Mouse (Mus musculus) heart, adult 2 months (tissue): ENCODE data around the gene Fam221b. TPM values are rescaled to one million over a fixed set of nuclear protein-coding genes. Genes with fewer than 3 reads are reported as not detected.

Experiments
- DNase-seq, 2 experiments: peaks; one replicate each; pipeline ENCODE4 v3.0.0; 2021
- H3K27ac ChIP-seq: fragments of 200-600 bp; 2 replicates; pipeline ENCODE4 v1.8.1; 2022
- H3K27me3 ChIP-seq: fragments of 200-500 bp; 2 replicates; pipeline ENCODE4 v1.6.1; 2012; ENCODE audit warnings: mild to moderate bottlenecking, low read length, inconsistent platforms, mixed read lengths; ENCODE audit not compliant: control insufficient read depth, insufficient read depth
- H3K36me3 ChIP-seq: fragments of 200-500 bp; 2 replicates; pipeline ENCODE4 v1.6.1; 2012; ENCODE audit warnings: low read length, inconsistent platforms; ENCODE audit not compliant: control insufficient read depth, insufficient read depth
- H3K4me1 ChIP-seq: fragments of 200-500 bp; 2 replicates; pipeline ENCODE4 v1.6.1; 2011; ENCODE audit warnings: low read length; ENCODE audit not compliant: control insufficient read depth, insufficient read depth
- H3K4me3 ChIP-seq: fragments of 200-600 bp; 2 replicates; pipeline ENCODE4 v1.8.1; 2022
- H3K79me2 ChIP-seq: fragments of 200-500 bp; replicated peaks from 2 replicates; pipeline ENCODE4 v1.6.1; 2012; ENCODE audit warnings: mild to moderate bottlenecking, inconsistent platforms, low read length, moderate library complexity, mixed read lengths; ENCODE audit not compliant: control insufficient read depth, insufficient read depth
- H3K9ac ChIP-seq: fragments of 200-500 bp; 2 replicates; pipeline ENCODE4 v1.6.1; 2012; ENCODE audit warnings: low read depth, mild to moderate bottlenecking, control low read depth, inconsistent platforms, low read length, mixed read lengths
- CTCF ChIP-seq: fragments of 200-600 bp; IDR thresholded peaks from 2 replicates; pipeline ENCODE4 v1.8.1; 2022; ENCODE audit warnings: antibody characterized with exemption, mild to moderate bottlenecking, moderate library complexity
- EP300 ChIP-seq: fragments of 200-500 bp; IDR thresholded peaks from 2 replicates; pipeline ENCODE4 v1.6.1; 2011; ENCODE audit warnings: low read depth, low read length, control low read depth; ENCODE audit not compliant: insufficient read depth
- POLR2A ChIP-seq: fragments of 200-500 bp; IDR thresholded peaks from 2 replicates; pipeline ENCODE4 v1.6.1; 2011; ENCODE audit warnings: mild to moderate bottlenecking, low read depth, low read length, control low read depth; ENCODE audit not compliant: insufficient read depth
- WGBS: fragments of 180-500 bp; shearing (Covaris S2); methylation state at CpG from one replicate; pipeline ENCODE4 v1.1.7; 2018; 5-methylcytosine and 5-hydroxymethylcytosine counted together
- intact Hi-C: fragments of 180-260 bp; cut with DNase I; formaldehyde crosslinking; loops from one replicate; pipeline ENCODE4 v1.15.1; 2025
- microRNA-seq, 2 experiments: library from miRNA; unstranded; fragments of <30 nt; microRNA quantifications; one replicate each; pipeline ENCODE4 v1.2.0; 2021
- polyA plus RNA-seq: library from polyadenylated mRNA; depleted of rRNA; stranded (reverse); fragments of >200 nt; gene quantifications from 2 replicates; pipeline ENCODE4 v1.2.3, GENCODE M21; 2012; rRNA removed
- total RNA-seq, 2 experiments: library from RNA; stranded (reverse); gene quantifications; 2 replicates each; pipeline ENCODE4 v1.2.3; 2021

Gene Fam221b
- total and polyA plus RNA-seq, 3 experiments, result 0.16 to 0.43 (median 0.35) TPM

DNA sequence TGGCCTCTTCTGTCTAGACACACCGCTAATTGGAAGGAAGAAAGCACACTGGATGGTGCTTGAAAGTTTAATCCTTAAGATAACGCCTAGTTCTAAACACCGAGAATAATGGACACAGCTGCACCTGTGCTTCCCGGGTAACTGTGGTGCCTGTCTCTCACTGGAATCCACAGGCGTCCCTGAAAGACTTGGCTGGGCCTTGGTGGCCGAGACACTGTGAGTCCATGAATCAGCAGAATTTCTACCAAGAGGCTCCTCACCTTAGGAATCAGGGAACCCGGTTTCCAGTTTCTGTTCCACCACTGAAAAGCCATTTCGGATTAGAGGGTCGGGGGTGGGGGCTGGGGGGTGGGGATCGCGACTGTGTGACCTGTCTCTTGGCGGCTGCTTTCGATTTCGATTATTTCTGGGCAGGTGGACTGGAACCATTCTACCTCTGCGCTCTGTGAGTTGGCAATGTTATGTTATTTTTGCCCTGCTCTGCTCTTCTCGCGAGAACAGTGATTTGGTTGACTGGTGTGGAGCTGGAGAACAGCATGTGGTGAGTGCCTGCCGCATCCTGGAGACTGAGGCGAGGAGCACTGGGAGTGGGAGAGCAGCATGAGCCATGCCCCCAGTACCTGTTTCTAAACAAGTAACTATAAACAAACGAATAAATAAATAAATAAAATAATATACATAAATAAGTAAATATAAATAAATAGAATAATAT, 39.7 kb downstream of the Fam221b start:
- no peak for DNase-seq
- Histone ChIP-seq H3K9ac (no peak overlapping the region), H3K4me1 (peaks cover 13% of the 10 kb centered on the region), H3K27ac (no peak overlapping the region), H3K79me2 (peaks cover 5% of the 10 kb centered on the region; the same call in 1 of the 2 replicates), H3K4me3 (no peak overlapping the region), H3K36me3 (peaks cover 3% of the 10 kb centered on the region; the same call in 1 of the 2 replicates), H3K27me3 (no peaks in the 10 kb centered on the region)
- 53% methylated on average over 20 of the region's 20 CpGs for WGBS
- no peak for TF ChIP-seq CTCF
- TF ChIP-seq POLR2A, result no peak
- intact Hi-C loops, result no loop called here

- no peak overlapping the region for H3K9ac ChIP-seq
- H3K4me1 ChIP-seq, result no peaks in the 10 kb centered on the region
- no peak for TF ChIP-seq EP300
- no peak for TF ChIP-seq POLR2A
- no peak for TF ChIP-seq CTCF
- H3K27me3 ChIP-seq, result no peaks in the 10 kb centered on the region
- no peak for DNase-seq
- no peaks in the 10 kb centered on the region for H3K36me3 ChIP-seq
- H3K4me3 ChIP-seq, result no peak overlapping the region
- intact Hi-C loops, result no loop called here
- 63% methylated on average over 4 of the region's 4 CpGs for WGBS
- no peaks in the 10 kb centered on the region for H3K79me2 ChIP-seq
- no peak overlapping the region for H3K27ac ChIP-seq
Observed at GRCm38 (mm10) chr4:43620146-43620778, 48.7 kb downstream of the Fam221b start.

- no peaks in the 10 kb centered on the region for H3K36me3 ChIP-seq
- no peaks in the 10 kb centered on the region; the same call in 1 of the 2 replicates for H3K4me1 ChIP-seq
- H3K27ac ChIP-seq, result peak overlapping the region; percentile 10
- 59% methylated on average over 3 of the region's 3 CpGs for WGBS
- no peak overlapping the region for H3K4me3 ChIP-seq
- intact Hi-C loops, result no loop called here
- H3K9ac ChIP-seq, result no peak overlapping the region
- TF ChIP-seq EP300 (no peak), POLR2A (no peak), CTCF (no peak)
- H3K79me2 ChIP-seq, result no peaks in the 10 kb centered on the region
- no peaks in the 10 kb centered on the region for H3K27me3 ChIP-seq
- DNase-seq, result no peak
Observed at GRCm38 (mm10) chr4:43613060-43613730, 55.8 kb downstream of the Fam221b start.

DNA sequence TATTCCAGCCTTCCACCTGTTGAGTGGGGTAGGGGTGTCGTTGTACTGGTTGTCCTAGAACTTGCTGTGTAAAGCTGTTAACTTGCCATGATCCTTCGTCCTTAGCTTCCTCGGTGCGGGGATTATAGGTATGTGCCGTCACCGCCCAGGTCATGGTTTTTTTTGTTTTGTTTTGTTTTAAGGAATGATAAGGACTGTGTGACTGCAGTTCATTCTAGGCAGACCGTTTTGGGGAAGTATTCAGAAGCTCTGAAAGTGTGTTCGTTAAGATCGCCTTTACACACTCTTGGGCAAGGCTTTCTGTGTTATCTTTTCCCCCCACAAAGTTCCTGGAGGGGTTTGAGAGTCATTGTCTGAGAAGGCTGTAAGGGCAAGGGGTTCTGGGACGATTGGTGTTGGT, 56.4 kb downstream of the Fam221b start:
- Histone ChIP-seq H3K79me2 (no peaks in the 10 kb centered on the region), H3K27ac (no peak overlapping the region), H3K4me3 (no peak overlapping the region), H3K4me1 (no peaks in the 10 kb centered on the region; the same call in 1 of the 2 replicates), H3K9ac (no peak overlapping the region), H3K36me3 (no peaks in the 10 kb centered on the region), H3K27me3 (no peaks in the 10 kb centered on the region)
- no peak for TF ChIP-seq POLR2A
- TF ChIP-seq CTCF, result no peak
- TF ChIP-seq EP300, result no peak
- intact Hi-C loops, result no loop called here
- DNase-seq, result no peak
- WGBS, result 44% methylated on average over 10 of the region's 10 CpGs

Small RNA genes within 50 kb of the gene (microRNA-seq; reads per million reads assigned to microRNA genes)
- 0 to 0.56 reads per million in 2 experiments for gene Gm25262

Other genes starting within 250 kb of the Fam221b start
- gene Fam166b, start 240.0 kb downstream of the Fam221b start, total RNA-seq, result not detected
- gene Fam166b, start 240.0 kb downstream of the Fam221b start, polyA plus RNA-seq, result 1.4 TPM in 1 of 2 replicates, not detected in the other
- 10 to 100 TPM; 36.6 to 37.5 TPM for gene Tesk1, start 227.2 kb downstream of the Fam221b start, total RNA-seq
- gene Tesk1, start 227.2 kb downstream of the Fam221b start, polyA plus RNA-seq, result 51.5 and 52.6 TPM in 2 replicates
- 1 to 10 TPM in 1 of 2 experiments, under 1 TPM in 1; 0.97 to 1.0 TPM for gene Cd72, start 214.5 kb downstream of the Fam221b start, total RNA-seq
- gene Cd72, start 214.5 kb downstream of the Fam221b start, polyA plus RNA-seq, result 1.8 and 4.8 TPM in 2 replicates
- under 1 TPM in 1 of 2 experiments, not detected in 1; 0.31 TPM for gene Sit1, start 185.4 kb downstream of the Fam221b start, total RNA-seq
- gene Sit1, start 185.4 kb downstream of the Fam221b start, polyA plus RNA-seq, result not detected in 2 replicates
- 10 to 100 TPM; 29.8 to 33.8 TPM for gene Ccdc107, start 176.2 kb downstream of the Fam221b start, total RNA-seq
- gene Ccdc107, start 176.2 kb downstream of the Fam221b start, polyA plus RNA-seq, result 50.8 and 67.9 TPM in 2 replicates
- under 1 TPM; 0.30 to 0.31 TPM for gene Arhgef39, start 169.4 kb downstream of the Fam221b start, total RNA-seq
- 1.6 and 1.7 TPM in 2 replicates for gene Arhgef39, start 169.4 kb downstream of the Fam221b start, polyA plus RNA-seq
- gene Car9, start 162.2 kb downstream of the Fam221b start, total RNA-seq, result under 1 TPM; 0.11 to 0.34 TPM
- gene Car9, start 162.2 kb downstream of the Fam221b start, polyA plus RNA-seq, result 0.32 and 0.55 TPM in 2 replicates
- gene Tpm2, start 145.4 kb downstream of the Fam221b start, total RNA-seq, result 10 to 100 TPM; 35.4 to 41.2 TPM
- 41.8 and 44.9 TPM in 2 replicates for gene Tpm2, start 145.4 kb downstream of the Fam221b start, polyA plus RNA-seq
- gene Creb3, start 106.8 kb downstream of the Fam221b start, total RNA-seq, result 10 to 100 TPM; 44.0 to 46.5 TPM
- gene Creb3, start 106.8 kb downstream of the Fam221b start, polyA plus RNA-seq, result 29.8 and 36.8 TPM in 2 replicates
- 100 to 1,000 TPM; 105 to 109 TPM for gene Tln1, start 106.5 kb downstream of the Fam221b start, total RNA-seq
- gene Tln1, start 106.5 kb downstream of the Fam221b start, polyA plus RNA-seq, result 53.1 and 67.0 TPM in 2 replicates
- 10 to 100 TPM; 29.4 to 31.7 TPM for gene Rgp1, start 90.4 kb downstream of the Fam221b start, total RNA-seq
- 38.1 and 47.5 TPM in 2 replicates for gene Rgp1, start 90.4 kb downstream of the Fam221b start, polyA plus RNA-seq
- 10 to 100 TPM; 11.5 to 13.2 TPM for gene Gba2, start 90.3 kb downstream of the Fam221b start, total RNA-seq
- 18.2 and 27.4 TPM in 2 replicates for gene Gba2, start 90.3 kb downstream of the Fam221b start, polyA plus RNA-seq
- under 1 TPM; 0.52 to 0.57 TPM for gene Msmp, start 84.7 kb downstream of the Fam221b start, total RNA-seq
- 0.62 and 0.67 TPM in 2 replicates for gene Msmp, start 84.7 kb downstream of the Fam221b start, polyA plus RNA-seq
- gene Npr2, start 37.2 kb downstream of the Fam221b start, total RNA-seq, result 10 to 100 TPM; 35.9 to 43.4 TPM
- gene Npr2, start 37.2 kb downstream of the Fam221b start, polyA plus RNA-seq, result 57.0 and 63.0 TPM in 2 replicates
- gene Spag8, start 15.6 kb downstream of the Fam221b start, total RNA-seq, result under 1 TPM in 1 of 2 experiments, not detected in 1; 0.29 TPM
- gene Spag8, start 15.6 kb downstream of the Fam221b start, polyA plus RNA-seq, result 0.44 and 2.0 TPM in 2 replicates
- 100 to 1,000 TPM; 143 to 155 TPM for gene Hint2, start 12.7 kb downstream of the Fam221b start, total RNA-seq
- 165 and 201 TPM in 2 replicates for gene Hint2, start 12.7 kb downstream of the Fam221b start, polyA plus RNA-seq
- 10 to 100 TPM; 17.9 to 18.2 TPM for gene Tmem8b, start 174 bp downstream of the Fam221b start, total RNA-seq
- 21.1 and 22.2 TPM in 2 replicates for gene Tmem8b, start 174 bp downstream of the Fam221b start, polyA plus RNA-seq
- not detected for gene Olfr70, start 31.7 kb upstream of the Fam221b start, total RNA-seq
- gene Olfr70, start 31.7 kb upstream of the Fam221b start, polyA plus RNA-seq, result not detected in 2 replicates
- gene Olfr71, start 41.1 kb upstream of the Fam221b start, total RNA-seq, result not detected
- gene Olfr71, start 41.1 kb upstream of the Fam221b start, polyA plus RNA-seq, result not detected in 2 replicates
- 1 to 10 TPM; 4.0 to 4.7 TPM for gene Hrct1, start 58.0 kb upstream of the Fam221b start, total RNA-seq
- 8.8 and 10.7 TPM in 2 replicates for gene Hrct1, start 58.0 kb upstream of the Fam221b start, polyA plus RNA-seq
- 1 to 10 TPM; 4.4 to 4.8 TPM for gene Spaar, start 60.9 kb upstream of the Fam221b start, total RNA-seq
- gene Spaar, start 60.9 kb upstream of the Fam221b start, polyA plus RNA-seq, result 5.2 and 7.8 TPM in 2 replicates
- not detected for gene Olfr159, start 101.9 kb upstream of the Fam221b start, total RNA-seq
- not detected in 2 replicates for gene Olfr159, start 101.9 kb upstream of the Fam221b start, polyA plus RNA-seq
- not detected for gene Olfr156, start 154.8 kb upstream of the Fam221b start, total RNA-seq
- gene Olfr156, start 154.8 kb upstream of the Fam221b start, polyA plus RNA-seq, result not detected in 2 replicates
- gene Olfr157, start 171.1 kb upstream of the Fam221b start, total RNA-seq, result not detected
- gene Olfr157, start 171.1 kb upstream of the Fam221b start, polyA plus RNA-seq, result not detected in 2 replicates
- gene Olfr155, start 182.4 kb upstream of the Fam221b start, total RNA-seq, result not detected
- not detected in 2 replicates for gene Olfr155, start 182.4 kb upstream of the Fam221b start, polyA plus RNA-seq
- 1 to 10 TPM; 5.4 to 5.6 TPM for gene Reck, start 206.4 kb upstream of the Fam221b start, total RNA-seq
- gene Reck, start 206.4 kb upstream of the Fam221b start, polyA plus RNA-seq, result 6.4 and 9.0 TPM in 2 replicates